Mouse (Mus musculus) lung, adult 2 months (tissue): ENCODE results near the gene Dok7. TPM values are rescaled to one million over a fixed set of nuclear protein-coding genes. Genes with fewer than 3 reads are reported as not detected.

Experiments
- DNase-seq: peaks from one replicate; pipeline ENCODE4 v3.0.0; 2022
- H3K4me1 ChIP-seq: fragments of 200-500 bp; 2 replicates; pipeline ENCODE4 v1.6.1; 2011; ENCODE audit warnings: low read length; ENCODE audit not compliant: control insufficient read depth, insufficient read depth
- H3K4me3 ChIP-seq: fragments of 200-500 bp; replicated peaks from 2 replicates; pipeline ENCODE3; 2011; ENCODE audit warnings: low read depth, mild to moderate bottlenecking, control low read depth, low read length; ENCODE audit errors: extremely low read depth
- CTCF ChIP-seq: fragments of 200-500 bp; IDR thresholded peaks from 2 replicates; pipeline ENCODE4 v1.5.1; 2011; ENCODE audit warnings: mild to moderate bottlenecking, low read length, control low read depth; ENCODE audit not compliant: insufficient read depth
- POLR2A ChIP-seq: fragments of 200-500 bp; IDR thresholded peaks from 2 replicates; pipeline ENCODE4 v1.6.1; 2011; ENCODE audit warnings: low read depth, mild to moderate bottlenecking, control low read depth, low read length, borderline replicate concordance; ENCODE audit errors: extremely low read depth
- WGBS: fragments of 180-500 bp; shearing (Covaris S2); methylation state at CpG from one replicate; pipeline ENCODE4 v1.1.7; 2018; 5-methylcytosine and 5-hydroxymethylcytosine counted together
- polyA plus RNA-seq: library from polyadenylated mRNA; depleted of rRNA; stranded (reverse); fragments of >200 nt; gene quantifications from 2 replicates; pipeline ENCODE4 v1.2.3, GENCODE M21; 2012

Gene Dok7
- polyA plus RNA-seq, 1 experiment, result 2.3 TPM

DNA sequence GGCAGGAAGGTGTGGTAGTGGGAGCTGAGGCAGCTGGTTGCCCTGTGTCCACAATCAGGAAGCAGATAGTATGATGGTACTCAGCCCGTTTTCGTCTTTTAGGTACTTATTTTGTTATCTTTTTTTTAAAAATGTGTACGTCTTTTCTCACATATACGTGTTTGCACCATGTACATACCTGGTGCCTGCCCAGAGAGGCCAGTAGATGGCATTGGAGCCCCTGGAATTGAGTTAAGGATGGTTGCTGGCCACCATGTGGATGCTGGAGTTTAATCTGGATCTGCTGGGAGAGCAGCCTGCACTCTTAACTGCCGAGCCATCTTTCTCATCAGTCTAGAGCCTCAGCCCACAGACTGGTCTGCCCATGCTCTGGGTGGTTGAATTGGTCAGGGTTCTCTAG lies 6.0 kb upstream of the Dok7 start:
- no peak overlapping the region for H3K4me3 ChIP-seq
- no peak for TF ChIP-seq POLR2A
- peak; percentile 16; the same call in 1 of the 2 replicates for TF ChIP-seq CTCF
- H3K4me1 ChIP-seq, result 0 out of 2 replicates have a peak, but pooled peaks cover 2% of the 10 kb centered on the region
- no peak for DNase-seq
- 64% methylated on average over 5 of the region's 5 CpGs for WGBS

- DNase-seq, result no peak
- 77% methylated on average over 3 of the region's 3 CpGs for WGBS
- TF ChIP-seq POLR2A (no peak), CTCF (no peak)
- Histone ChIP-seq H3K4me3 (no peak overlapping the region), H3K4me1 (0 out of 2 replicates have a peak, but pooled peaks cover 2% of the 10 kb centered on the region)
Observed at GRCm38 (mm10) chr5:35054628-35055027, 1.9 kb upstream of the Dok7 start.

- no peak overlapping the region for H3K4me3 ChIP-seq
- TF ChIP-seq CTCF (no peak), POLR2A (no peak)
- DNase-seq, result peak; percentile 39
- 0 out of 2 replicates have a peak, but pooled peaks cover 2% of the 10 kb centered on the region for H3K4me1 ChIP-seq
- WGBS, result 33% methylated on average over 12 of the region's 12 CpGs
Observed at GRCm38 (mm10) chr5:35055076-35055475, 1.5 kb upstream of the Dok7 start.

DNA sequence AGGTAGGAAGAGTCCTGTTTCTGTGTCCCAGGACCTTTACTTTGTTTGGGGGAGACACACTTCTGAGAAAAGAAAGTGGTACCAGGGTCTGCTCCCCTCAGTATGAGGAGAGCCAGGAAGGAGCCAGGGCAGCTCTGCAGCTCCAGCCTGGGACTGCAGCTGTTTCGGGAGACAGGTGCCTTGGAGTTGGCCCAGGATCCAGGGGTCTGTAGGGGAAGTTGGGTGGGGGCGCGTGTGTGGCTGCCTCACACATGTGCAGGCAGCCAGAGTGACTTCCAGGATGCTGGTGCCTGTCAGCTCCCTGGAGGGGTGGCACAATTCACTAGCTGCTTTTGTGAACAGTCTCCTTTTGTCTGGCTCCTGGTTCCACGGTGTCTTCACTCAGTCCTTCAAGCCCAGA lies 1.0 kb downstream of the Dok7 start:
- TF ChIP-seq POLR2A (no peak), CTCF (no peak)
- Histone ChIP-seq H3K4me1 (0 out of 2 replicates have a peak, but pooled peaks cover 2% of the 10 kb centered on the region), H3K4me3 (no peak overlapping the region)
- 16% methylated on average over 4 of the region's 4 CpGs for WGBS
- DNase-seq, result no peak

DNA sequence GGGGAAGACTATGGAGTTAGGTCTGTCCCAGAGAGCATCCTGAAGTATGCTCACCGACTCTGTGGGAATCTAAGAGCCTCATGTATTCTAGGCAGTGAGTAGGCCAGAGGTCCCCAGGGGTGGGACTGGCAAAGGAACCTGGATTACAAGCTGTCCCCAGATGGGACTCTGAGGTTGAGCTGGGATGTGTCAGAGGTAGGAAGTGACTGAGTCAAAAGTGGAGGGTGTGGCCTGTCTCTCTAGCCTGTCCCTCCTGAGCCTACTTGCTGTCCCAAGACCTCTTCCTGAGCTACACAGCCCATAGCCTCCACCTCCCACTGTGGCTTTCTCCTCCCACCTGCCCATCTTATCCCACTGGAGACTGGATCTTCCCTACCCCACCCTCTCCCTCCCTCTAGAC lies 1.6 kb downstream of the Dok7 start:
- H3K4me1 ChIP-seq, result 0 out of 2 replicates have a peak, but pooled peaks cover 2% of the 10 kb centered on the region
- TF ChIP-seq POLR2A (no peak), CTCF (no peak)
- no peak overlapping the region for H3K4me3 ChIP-seq
- no peak for DNase-seq
- 54% methylated on average over 1 of the region's 1 CpGs for WGBS

DNA sequence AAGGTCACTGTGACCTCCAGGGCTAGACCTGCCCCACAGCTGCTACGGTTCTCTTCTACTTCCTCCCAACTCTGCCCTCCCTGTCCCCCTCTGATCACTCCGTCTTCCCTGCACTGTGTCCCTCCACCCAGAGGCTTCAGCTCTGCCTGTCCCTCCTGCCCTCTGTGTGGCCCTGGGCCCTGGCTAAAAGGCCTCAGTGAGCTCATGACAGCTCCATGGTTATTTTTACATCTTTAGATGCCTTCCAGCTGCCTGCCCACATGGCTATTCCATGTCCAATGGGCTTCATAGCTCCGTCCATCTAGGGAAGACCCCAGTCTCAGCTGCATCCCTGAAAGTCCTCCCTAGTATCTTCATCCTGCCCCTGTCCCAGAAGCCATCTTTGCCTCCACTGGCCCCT lies 3.5 kb downstream of the Dok7 start:
- no peak for TF ChIP-seq CTCF
- TF ChIP-seq POLR2A, result no peak
- H3K4me1 ChIP-seq, result 0 out of 2 replicates have a peak, but pooled peaks cover 2% of the 10 kb centered on the region
- 53% methylated on average over 3 of the region's 3 CpGs for WGBS
- DNase-seq, result no peak
- no peak overlapping the region for H3K4me3 ChIP-seq

DNA sequence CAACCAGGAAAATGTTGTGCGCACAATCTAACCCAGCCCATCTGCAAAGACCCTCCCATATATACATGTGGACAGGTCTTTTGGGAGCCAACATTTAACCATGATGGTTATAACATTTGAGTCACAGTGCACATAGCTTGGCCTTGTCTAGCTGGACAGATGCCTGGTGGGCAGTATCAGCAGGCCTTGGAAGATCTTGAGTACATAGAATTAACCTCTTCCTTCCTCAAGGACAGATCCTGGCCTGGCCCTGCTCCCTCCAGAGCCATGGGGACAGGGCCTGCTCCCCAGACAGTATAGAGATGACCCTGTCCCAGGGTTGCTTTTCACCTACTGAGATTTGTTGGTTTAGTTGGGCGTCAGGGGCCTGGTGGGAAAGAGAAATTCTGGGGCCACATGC lies 13.3 kb downstream of the Dok7 start:
- TF ChIP-seq POLR2A (no peak), CTCF (no peak)
- no peak for DNase-seq
- WGBS, result 82% methylated on average over 2 of the region's 2 CpGs
- Histone ChIP-seq H3K4me1 (no peaks in the 10 kb centered on the region), H3K4me3 (no peak overlapping the region)

GRCm38 (mm10) chr5:35070314-35070713 lies 13.7 kb downstream of the Dok7 start:
- 85% methylated on average over 8 of the region's 8 CpGs for WGBS
- DNase-seq, result no peak

GRCm38 (mm10) chr5:35070953-35071352 lies 14.4 kb downstream of the Dok7 start:
- WGBS, result 39% methylated on average over 7 of the region's 7 CpGs
- TF ChIP-seq CTCF, result no peak
- TF ChIP-seq POLR2A, result no peak

More at GRCm38 (mm10) chr5:35070314-35070713, 13.7 kb downstream of the Dok7 start:
- no peak overlapping the region for H3K4me3 ChIP-seq
- H3K4me1 ChIP-seq, result no peaks in the 10 kb centered on the region
- TF ChIP-seq CTCF, result no peak
- no peak for TF ChIP-seq POLR2A

GRCm38 (mm10) chr5:35071855-35072254 lies 15.3 kb downstream of the Dok7 start:
- TF ChIP-seq POLR2A (no peak), CTCF (no peak)
- Histone ChIP-seq H3K4me1 (no peaks in the 10 kb centered on the region), H3K4me3 (no peak overlapping the region)
- no peak for DNase-seq
- 86% methylated on average over 6 of the region's 6 CpGs for WGBS

More at GRCm38 (mm10) chr5:35070953-35071352, 14.4 kb downstream of the Dok7 start:
- Histone ChIP-seq H3K4me3 (no peak overlapping the region), H3K4me1 (no peaks in the 10 kb centered on the region)
- no peak for DNase-seq

- no peak for TF ChIP-seq CTCF
- no peaks in the 10 kb centered on the region for H3K4me1 ChIP-seq
- no peak overlapping the region for H3K4me3 ChIP-seq
- 87% methylated on average over 11 of the region's 11 CpGs for WGBS
- DNase-seq, result no peak
Observed at GRCm38 (mm10) chr5:35073235-35073634, 16.7 kb downstream of the Dok7 start.
